Mouse (Mus musculus) lung, adult 2 months (tissue): ENCODE measurements around the gene Cfd.

Experiments
- CTCF ChIP-seq: fragments of 200-500 bp; IDR thresholded peaks from 2 replicates; pipeline ENCODE4 v1.5.1; 2011; ENCODE audit warnings: mild to moderate bottlenecking, low read length, control low read depth; ENCODE audit not compliant: insufficient read depth
- POLR2A ChIP-seq: fragments of 200-500 bp; IDR thresholded peaks from 2 replicates; pipeline ENCODE4 v1.6.1; 2011; ENCODE audit warnings: low read depth, mild to moderate bottlenecking, control low read depth, low read length, borderline replicate concordance; ENCODE audit errors: extremely low read depth

DNA sequence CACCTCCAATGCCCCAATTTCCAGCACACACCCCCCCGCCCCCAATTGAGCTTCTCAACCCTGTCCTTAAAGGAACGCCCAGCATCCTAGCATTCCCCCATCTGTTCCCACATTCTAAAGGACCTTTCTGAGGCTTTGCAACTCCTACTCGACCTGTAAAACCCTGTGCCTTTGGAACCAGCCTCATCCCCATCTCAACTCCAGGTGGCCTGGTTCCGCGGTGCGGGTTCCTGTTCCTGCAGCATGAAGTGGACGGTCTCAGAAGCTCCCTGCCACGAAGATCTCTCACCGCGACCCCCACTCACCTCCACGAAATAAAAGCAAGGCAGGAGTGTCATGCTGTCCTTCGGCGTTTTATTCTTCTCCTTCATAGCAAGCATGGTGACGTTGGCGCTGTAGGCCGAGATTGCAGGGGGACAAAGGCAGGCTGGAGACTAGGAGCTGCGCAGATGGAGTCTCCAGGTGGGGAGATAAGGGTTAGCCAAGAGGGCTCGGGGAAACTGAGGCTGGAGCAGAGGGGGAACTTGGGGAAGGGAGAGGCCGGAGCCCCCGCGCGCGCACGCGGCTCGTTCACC, 16.9 kb upstream of the Cfd start:
- no peak for TF ChIP-seq CTCF
- no peak for TF ChIP-seq POLR2A
